Mouse (Mus musculus) limb, embryonic 10.5 days (tissue): ENCODE measurements around the gene Tiam1. TPM values are rescaled to one million over a fixed set of nuclear protein-coding genes. Genes with fewer than 3 reads are reported as not detected.
A peak's percentile ranks its signal among the peaks of the same experiment; 100 is the strongest.

Experiments
- DNase-seq: peaks from one replicate; pipeline ENCODE4 v3.0.0-alpha.2; 2017; ENCODE audit warnings: low spot score
- H3K27ac ChIP-seq: fragments of 300-500 bp; sonication (generic); 2 replicates; pipeline ENCODE4 v1.5.1; 2016; ENCODE audit warnings: mild to moderate bottlenecking
- H3K27me3 ChIP-seq: fragments of 300-500 bp; sonication (generic); 2 replicates; pipeline ENCODE4 v1.6.1; 2016; ENCODE audit warnings: low read depth, mild to moderate bottlenecking; ENCODE audit not compliant: poor library complexity, severe bottlenecking
- H3K36me3 ChIP-seq: fragments of 300-500 bp; sonication (generic); 2 replicates; pipeline ENCODE4 v1.6.1; 2016; ENCODE audit warnings: mild to moderate bottlenecking, moderate library complexity
- H3K4me1 ChIP-seq: fragments of 300-500 bp; sonication (generic); 2 replicates; pipeline ENCODE4 v1.6.1; 2016
- H3K4me3 ChIP-seq: fragments of 300-500 bp; sonication (generic); 2 replicates; pipeline ENCODE4 v1.5.1; 2016; ENCODE audit warnings: mild to moderate bottlenecking, moderate library complexity
- H3K9me3 ChIP-seq: fragments of 300-500 bp; sonication (generic); replicated peaks from 2 replicates; pipeline ENCODE4 v1.6.1; 2016; ENCODE audit warnings: mild to moderate bottlenecking
- WGBS: fragments of 180-500 bp; shearing (Covaris S2); methylation state at CpG from one replicate; pipeline ENCODE4 v1.1.7; 2016; 5-methylcytosine and 5-hydroxymethylcytosine counted together
- polyA plus RNA-seq: library from polyadenylated mRNA; unstranded; fragments of >200 nt; fragmentation: Nextera tagmentation; extraction: Ambion mirVana; gene quantifications from 2 replicates; pipeline ENCODE4 v1.2.1, GENCODE M21; 2016

Gene Tiam1
- polyA plus RNA-seq, 1 experiment from 2014 or later = 30.8 TPM

DNA sequence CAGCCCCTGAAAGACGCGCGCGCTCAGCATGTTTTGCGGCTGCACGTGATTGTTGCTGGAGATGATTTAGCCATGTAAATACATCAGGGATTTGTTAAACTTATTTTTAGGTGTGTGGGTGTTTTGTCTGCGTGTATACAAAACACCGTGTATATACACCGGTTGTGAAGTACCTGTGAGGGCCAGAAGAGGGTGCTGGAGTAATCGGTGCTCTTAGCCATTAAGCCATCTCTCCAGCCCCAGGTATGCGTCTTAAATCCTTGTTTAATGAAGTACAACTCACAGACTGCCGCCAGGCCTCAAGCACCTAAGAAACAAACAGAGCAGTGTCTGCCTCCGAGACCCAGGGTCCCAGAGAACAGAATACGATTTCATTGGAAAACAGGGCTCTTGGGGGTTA is 113.2 kb downstream of the Tiam1 start:
- 92% methylated on average over 14 of the region's 14 CpGs for WGBS
- no peak overlapping the region for H3K27ac ChIP-seq

DNA sequence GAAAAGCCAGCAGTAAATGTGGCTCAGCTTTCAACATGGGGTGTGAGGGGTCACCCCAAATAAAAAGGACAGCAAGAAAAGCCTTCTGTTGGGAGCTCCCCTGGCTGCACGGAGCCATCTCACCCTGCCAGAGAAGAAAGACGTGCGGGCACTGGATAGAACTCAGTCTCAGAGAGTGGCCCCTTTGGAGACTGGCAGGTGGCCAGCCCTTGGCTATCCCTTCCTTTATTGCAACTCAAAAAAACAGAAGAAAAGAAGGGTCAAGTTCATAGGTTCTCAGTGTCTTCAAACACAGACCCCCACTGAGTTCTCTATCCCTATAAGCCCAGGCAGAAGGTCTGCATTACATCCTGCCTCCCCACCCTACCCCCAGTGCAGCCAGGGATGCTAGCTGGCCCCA is 115.7 kb downstream of the Tiam1 start:
- WGBS = 93% methylated on average over 3 of the region's 3 CpGs
- no peak for DNase-seq
- no peak overlapping the region for H3K27ac ChIP-seq

More for the DNA sequence above, 113.2 kb downstream of the Tiam1 start:
- H3K4me3 ChIP-seq = no peak overlapping the region
- peaks cover 8% of the 10 kb centered on the region for H3K36me3 ChIP-seq
- H3K27me3 ChIP-seq = no peaks in the 10 kb centered on the region
- H3K9me3 ChIP-seq = no peaks in the 10 kb centered on the region
- peaks cover 15% of the 10 kb centered on the region for H3K4me1 ChIP-seq
- no peak for DNase-seq

DNA sequence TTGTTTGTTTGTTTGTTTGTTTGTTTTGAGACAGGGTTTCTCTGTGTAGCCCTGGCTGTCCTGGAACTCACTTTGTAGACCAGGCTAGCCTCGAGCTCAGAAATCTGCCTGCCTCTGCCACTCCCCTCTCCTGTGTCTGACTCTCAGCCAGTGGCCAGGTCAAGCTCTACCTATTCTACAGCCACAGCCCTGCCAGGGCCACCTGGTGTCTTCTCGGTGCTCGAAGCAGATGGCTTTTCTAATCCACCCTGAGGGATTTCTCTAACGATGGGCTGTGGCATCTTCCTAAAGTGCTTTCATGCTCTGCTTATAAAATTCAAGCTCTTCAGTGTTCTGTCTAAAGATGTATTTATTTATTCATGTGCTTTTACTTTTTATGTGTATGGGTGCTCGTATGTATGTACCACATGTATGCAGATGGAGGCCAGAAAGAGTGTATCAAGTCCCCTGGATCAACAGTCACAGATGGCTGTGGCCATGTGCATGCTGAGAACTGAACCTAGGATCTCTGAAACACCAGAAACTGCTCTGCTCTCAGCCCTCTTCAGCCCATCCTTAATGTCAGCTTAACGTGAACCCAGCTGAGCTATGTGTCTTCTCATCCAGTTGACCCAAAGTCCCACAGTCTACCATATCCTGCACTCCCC is 117.9 kb downstream of the Tiam1 start:
- 90% methylated on average over 6 of the region's 6 CpGs for WGBS
- Histone ChIP-seq H3K27ac (no peak overlapping the region), H3K36me3 (peaks cover 11% of the 10 kb centered on the region), H3K4me1 (peaks cover 17% of the 10 kb centered on the region), H3K4me3 (no peak overlapping the region), H3K27me3 (no peaks in the 10 kb centered on the region), H3K9me3 (no peaks in the 10 kb centered on the region)
- no peak for DNase-seq

More for the DNA sequence above, 115.7 kb downstream of the Tiam1 start:
- Histone ChIP-seq H3K36me3 (peaks cover 11% of the 10 kb centered on the region), H3K9me3 (no peaks in the 10 kb centered on the region), H3K4me3 (no peak overlapping the region), H3K27me3 (no peaks in the 10 kb centered on the region), H3K4me1 (peaks cover 13% of the 10 kb centered on the region)

DNA sequence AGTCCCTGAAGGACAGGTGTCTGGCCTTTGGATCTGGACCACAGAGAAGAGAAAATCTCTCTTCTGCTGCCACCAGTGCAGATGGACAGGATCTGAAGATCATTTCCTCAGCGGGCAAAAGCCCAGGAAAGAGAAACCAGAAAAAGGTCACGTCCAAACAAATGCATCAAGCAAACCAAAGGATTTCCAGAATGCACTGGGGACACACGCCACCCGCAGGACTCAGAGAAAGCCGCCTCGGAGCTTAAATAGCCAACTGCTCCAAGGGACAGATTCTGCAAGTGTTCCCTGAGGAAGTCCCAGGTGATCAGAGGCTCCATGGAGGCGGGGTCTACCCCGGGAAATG is 119.9 kb downstream of the Tiam1 start:
- DNase-seq = no peak
- Histone ChIP-seq H3K27me3 (no peaks in the 10 kb centered on the region), H3K4me1 (peaks cover 32% of the 10 kb centered on the region), H3K27ac (no peak overlapping the region), H3K4me3 (no peak overlapping the region), H3K36me3 (peaks cover 6% of the 10 kb centered on the region; the same call in 1 of the 2 replicates), H3K9me3 (no peaks in the 10 kb centered on the region)
- 89% methylated on average over 8 of the region's 8 CpGs for WGBS

DNA sequence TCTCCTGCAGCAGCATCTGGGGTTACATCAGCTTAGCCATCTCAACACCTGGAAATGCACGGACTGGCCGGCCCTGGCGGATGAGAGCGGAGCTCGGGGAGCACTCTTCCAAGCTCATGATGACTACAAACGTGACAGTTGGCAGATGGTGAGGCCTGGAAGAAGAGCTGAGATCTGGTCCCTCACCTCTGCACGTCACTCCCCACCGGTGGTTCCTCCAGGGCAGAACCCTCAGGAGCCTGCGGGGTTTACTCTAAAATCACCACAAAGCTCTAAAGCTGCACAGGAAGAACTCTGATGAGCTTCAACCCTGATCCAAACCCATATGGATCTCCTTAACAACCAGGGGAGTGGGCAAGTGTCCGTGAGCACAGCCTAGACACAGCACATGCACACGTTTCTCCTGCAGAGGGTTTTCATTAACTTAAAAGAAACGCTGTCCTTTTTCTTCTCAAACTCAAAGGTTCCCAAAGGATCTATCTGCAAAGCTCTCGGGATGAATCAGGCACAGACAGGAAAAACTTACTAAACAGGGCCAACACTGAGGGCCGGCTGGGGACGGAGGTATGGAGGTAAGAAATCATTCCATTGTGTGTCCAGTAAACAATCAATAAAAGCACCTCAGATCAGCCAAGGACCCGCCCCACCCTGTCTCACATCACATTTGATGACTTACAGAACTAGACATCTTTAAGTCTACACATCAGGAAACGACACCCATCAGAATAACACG is 120.5 kb downstream of the Tiam1 start:
- H3K4me1 ChIP-seq = peaks cover 32% of the 10 kb centered on the region
- no peak overlapping the region for H3K4me3 ChIP-seq
- no peaks in the 10 kb centered on the region for H3K27me3 ChIP-seq
- H3K27ac ChIP-seq = peak overlapping the region; percentile 46; the same call in 1 of the 2 replicates
- DNase-seq = no peak
- 58% methylated on average over 18 of the region's 18 CpGs for WGBS
- peaks cover 6% of the 10 kb centered on the region; the same call in 1 of the 2 replicates for H3K36me3 ChIP-seq
- H3K9me3 ChIP-seq = no peaks in the 10 kb centered on the region

DNA sequence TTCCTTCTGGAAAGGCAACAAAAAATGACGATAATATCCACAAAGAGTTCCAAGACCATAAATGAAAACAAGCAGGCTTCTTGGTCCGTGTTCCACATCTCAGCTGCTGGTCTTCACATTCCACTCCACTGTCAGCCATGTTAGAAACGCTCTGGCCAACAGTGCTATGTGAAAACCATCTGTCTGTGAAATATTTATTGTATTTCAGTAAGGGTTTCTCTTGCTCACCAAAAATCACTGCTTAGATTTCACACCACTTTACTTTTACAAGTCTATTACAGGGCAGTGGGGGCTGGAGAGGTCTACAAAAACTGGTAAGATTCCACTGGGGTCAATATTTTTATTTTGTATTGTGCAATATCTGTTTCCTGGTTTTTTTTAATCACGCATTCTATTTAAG is 127.5 kb downstream of the Tiam1 start:
- no peak overlapping the region for H3K4me3 ChIP-seq
- H3K9me3 ChIP-seq = no peaks in the 10 kb centered on the region
- peaks cover 9% of the 10 kb centered on the region for H3K36me3 ChIP-seq
- no peaks in the 10 kb centered on the region for H3K27me3 ChIP-seq
- DNase-seq = no peak
- 71% methylated on average over 4 of the region's 4 CpGs for WGBS
- H3K27ac ChIP-seq = no peak overlapping the region
- peaks cover 66% of the 10 kb centered on the region for H3K4me1 ChIP-seq

DNA sequence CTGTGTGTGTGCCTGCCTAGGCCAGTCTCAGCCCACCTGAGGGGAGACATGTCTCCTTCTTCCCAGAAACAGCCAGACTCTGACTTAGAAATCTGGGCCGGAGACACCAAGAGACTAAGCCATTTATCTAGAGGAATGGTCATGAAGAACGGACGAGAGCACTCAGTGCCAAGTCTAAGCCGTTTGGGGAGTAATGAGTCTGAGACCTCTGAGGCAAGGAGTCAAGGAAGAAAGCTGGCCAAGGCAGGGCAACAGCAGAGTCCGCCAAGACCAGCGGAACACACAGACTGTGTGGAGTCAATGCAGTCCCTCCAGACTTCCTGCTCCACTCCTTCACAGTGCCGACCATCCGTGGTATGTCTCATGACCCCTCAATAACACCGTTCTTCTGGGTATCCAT is 129.0 kb downstream of the Tiam1 start:
- Histone ChIP-seq H3K36me3 (peaks cover 20% of the 10 kb centered on the region), H3K4me1 (peaks cover 52% of the 10 kb centered on the region), H3K27ac (peak overlapping the region; percentile 48; the same call in 1 of the 2 replicates), H3K4me3 (no peak overlapping the region), H3K9me3 (no peaks in the 10 kb centered on the region), H3K27me3 (no peaks in the 10 kb centered on the region)
- DNase-seq = no peak
- WGBS = 87% methylated on average over 9 of the region's 9 CpGs

DNA sequence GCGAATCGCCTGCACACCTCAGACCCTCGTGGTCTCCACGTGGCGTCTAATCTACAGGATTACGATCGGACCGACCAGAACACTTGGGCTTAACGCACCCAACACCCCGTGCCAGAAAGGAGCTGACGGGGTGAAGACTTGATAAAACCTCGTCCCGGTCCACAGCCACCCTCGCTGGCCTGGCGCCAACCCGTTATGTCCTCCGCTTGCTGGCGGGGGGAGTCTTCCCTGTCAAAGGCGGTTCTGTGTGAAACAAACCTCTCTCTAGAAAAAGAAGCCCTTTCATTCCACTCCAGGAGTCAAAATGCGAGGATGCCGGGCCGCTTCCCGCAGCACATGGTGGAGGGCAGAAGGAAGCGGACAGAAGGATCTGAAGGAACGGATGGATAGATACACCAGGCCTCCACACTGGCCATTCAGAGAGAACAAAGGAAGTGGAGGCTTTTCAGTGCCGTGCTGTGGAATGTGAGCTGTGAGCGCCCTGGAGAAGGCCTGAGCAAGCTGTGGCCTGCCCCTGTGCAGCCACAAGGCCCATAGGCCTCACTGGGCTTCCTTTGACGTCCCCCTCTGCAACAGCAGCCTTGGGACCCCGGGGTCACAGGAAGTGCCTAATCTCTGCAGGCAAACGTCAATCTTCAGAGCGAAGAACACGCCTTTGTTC is 131.9 kb downstream of the Tiam1 start:
- peaks cover 48% of the 10 kb centered on the region for H3K4me1 ChIP-seq
- peak overlapping the region; percentile 76 for H3K27ac ChIP-seq

DNA sequence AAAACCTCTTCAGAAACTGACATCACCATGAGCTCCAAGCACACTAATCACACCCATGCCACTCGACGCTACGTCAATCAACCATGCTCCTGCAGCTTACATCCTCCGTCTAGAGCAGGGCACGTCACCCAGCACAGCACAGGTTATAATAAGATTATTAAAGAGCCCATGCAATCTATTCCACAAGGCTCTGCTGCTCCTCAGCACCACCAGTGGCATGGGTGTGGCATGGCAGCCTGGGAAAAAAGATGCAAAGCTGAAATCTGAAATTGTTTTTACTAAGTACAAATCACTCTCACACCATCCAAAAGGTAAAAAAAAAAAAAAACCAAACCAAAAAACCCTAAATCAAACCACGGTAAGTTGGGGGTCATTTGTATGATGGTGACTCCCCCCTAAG is 135.1 kb downstream of the Tiam1 start:
- no peak for DNase-seq
- Histone ChIP-seq H3K9me3 (no peaks in the 10 kb centered on the region), H3K4me3 (no peak overlapping the region), H3K36me3 (peaks cover 20% of the 10 kb centered on the region), H3K27me3 (no peaks in the 10 kb centered on the region), H3K4me1 (peaks cover 23% of the 10 kb centered on the region), H3K27ac (no peak overlapping the region)
- 91% methylated on average over 6 of the region's 6 CpGs for WGBS

More for the DNA sequence above, 131.9 kb downstream of the Tiam1 start:
- Histone ChIP-seq H3K4me3 (no peak overlapping the region), H3K27me3 (no peaks in the 10 kb centered on the region), H3K36me3 (peaks cover 20% of the 10 kb centered on the region), H3K9me3 (no peaks in the 10 kb centered on the region)
- peak; percentile 44 for DNase-seq
- WGBS = 82% methylated on average over 32 of the region's 32 CpGs

DNA sequence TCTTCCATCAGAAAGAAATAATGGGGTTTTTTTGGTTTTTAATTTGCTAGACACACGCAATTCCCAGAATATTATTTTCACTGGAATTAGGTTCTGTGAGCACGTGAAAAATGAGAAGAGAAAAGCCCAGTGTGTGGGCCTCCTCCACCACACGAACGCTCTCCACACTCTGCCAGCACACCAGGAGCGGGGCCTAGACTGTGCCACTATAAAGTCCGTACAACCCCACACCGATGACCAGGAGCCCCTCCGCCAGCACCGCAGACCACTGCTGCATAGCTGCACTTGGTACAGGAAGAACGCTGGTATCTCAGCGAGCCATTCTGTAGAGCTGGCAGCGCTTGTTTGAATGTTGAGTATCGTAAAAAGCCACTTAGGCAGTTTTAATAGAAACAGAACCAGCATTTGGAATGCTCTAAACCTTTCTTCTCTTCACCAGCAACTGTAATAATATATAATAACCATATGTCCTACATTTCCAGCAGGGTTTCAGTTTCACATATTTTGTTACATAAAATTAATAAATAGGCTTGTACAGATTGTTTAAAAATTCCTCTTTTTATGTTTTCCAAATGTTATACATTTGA is 136.1 kb downstream of the Tiam1 start:
- H3K36me3 ChIP-seq = peaks cover 24% of the 10 kb centered on the region
- peaks cover 15% of the 10 kb centered on the region for H3K4me1 ChIP-seq
- H3K9me3 ChIP-seq = no peaks in the 10 kb centered on the region
- no peak for DNase-seq
- no peaks in the 10 kb centered on the region for H3K27me3 ChIP-seq
- no peak overlapping the region for H3K4me3 ChIP-seq
- H3K27ac ChIP-seq = no peak overlapping the region
- 85% methylated on average over 13 of the region's 13 CpGs for WGBS

DNA sequence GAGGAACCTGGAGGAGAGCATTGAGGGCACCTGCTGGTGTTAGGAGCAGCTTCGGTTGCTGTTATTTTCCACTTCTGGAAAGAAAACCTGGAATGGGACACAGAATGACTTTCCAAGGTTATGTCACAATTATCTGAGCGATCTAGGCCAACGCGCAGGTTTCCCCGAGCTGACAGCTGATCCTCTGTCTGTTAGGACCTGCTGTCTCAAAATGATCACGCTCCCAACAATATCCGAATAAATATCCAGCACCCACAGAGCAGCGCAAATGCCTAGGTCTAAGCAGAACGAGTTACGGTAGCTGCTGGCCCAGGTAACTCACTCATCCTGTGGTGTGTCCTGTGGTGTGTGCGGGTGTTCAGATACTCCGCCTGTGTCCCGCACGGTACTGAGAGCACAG is 140.0 kb downstream of the Tiam1 start:
- Histone ChIP-seq H3K9me3 (no peaks in the 10 kb centered on the region; the same call in 1 of the 2 replicates), H3K27ac (no peak overlapping the region), H3K36me3 (peaks cover 8% of the 10 kb centered on the region), H3K4me3 (no peak overlapping the region), H3K27me3 (no peaks in the 10 kb centered on the region), H3K4me1 (peaks cover 5% of the 10 kb centered on the region; the same call in 1 of the 2 replicates)
- no peak for DNase-seq
- WGBS = 96% methylated on average over 14 of the region's 14 CpGs

DNA sequence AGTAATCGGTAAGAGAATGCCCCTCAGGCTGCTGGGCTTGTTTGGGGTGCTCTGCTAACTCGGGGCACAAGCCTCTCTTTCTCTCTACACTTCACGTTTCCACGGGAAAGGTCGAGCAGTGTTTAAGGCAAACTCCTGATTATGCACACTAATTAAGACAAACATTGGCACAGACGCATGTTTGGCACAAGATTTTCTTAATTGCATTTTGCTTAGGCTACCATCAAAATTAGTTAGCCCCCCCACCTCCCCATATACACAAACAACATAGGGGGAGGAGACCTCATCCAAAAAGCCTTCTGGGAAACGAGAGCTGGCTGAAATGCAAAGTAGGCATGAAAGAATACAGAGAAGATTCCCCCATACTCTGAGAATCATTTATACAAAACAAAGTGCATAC is 148.4 kb downstream of the Tiam1 start:
- Histone ChIP-seq H3K27me3 (no peaks in the 10 kb centered on the region), H3K4me1 (peaks cover 16% of the 10 kb centered on the region), H3K9me3 (no peaks in the 10 kb centered on the region; the same call in 1 of the 2 replicates), H3K27ac (no peak overlapping the region), H3K36me3 (peaks cover 14% of the 10 kb centered on the region), H3K4me3 (no peak overlapping the region)
- WGBS = 91% methylated on average over 7 of the region's 7 CpGs
- no peak for DNase-seq
